Mouse (Mus musculus) MEL (cell line): Measurements from ENCODE around the gene Gen1. TPM values are rescaled to one million over a fixed set of nuclear protein-coding genes. Genes with fewer than 3 reads are reported as not detected.

ENCODE experiments used
- DNase-seq: peaks from one replicate; pipeline ENCODE4 v3.0.0; 2011; ENCODE audit warnings: low read depth, low spot score
- H3K27ac ChIP-seq: 2 replicates; pipeline ENCODE4 v1.5.1; 2012; ENCODE audit warnings: low read depth, mild to moderate bottlenecking, control low read depth, low read length, moderate library complexity; ENCODE audit not compliant: control insufficient read depth
- H3K27me3 ChIP-seq, 2 experiments: fragments of 150-350 bp in 1 of 2; sonication (generic) in 1 of 2; 2 replicates each; pipeline ENCODE4 v1.6.1; 2012; ENCODE audit warnings: low read length in 2 of 2, mild to moderate bottlenecking in 2 of 2, improper control_type of control experiment in 1 of 2, moderate library complexity in 1 of 2; ENCODE audit not compliant: insufficient read depth in 2 of 2, control insufficient read depth in 1 of 2
- H3K36me3 ChIP-seq, 2 experiments: 2 replicates each; pipeline ENCODE4 v1.6.1; 2012 to 2014; ENCODE audit warnings: low read length in 2 of 2, improper control_type of control experiment in 1 of 2, inconsistent platforms in 1 of 2, mild to moderate bottlenecking in 1 of 2; ENCODE audit not compliant: insufficient read depth in 2 of 2, control insufficient read depth in 1 of 2
- H3K4me1 ChIP-seq, 2 experiments: fragments of 150-350 bp in 1 of 2; sonication (generic) in 1 of 2; 2 replicates each; pipeline ENCODE4 v1.6.1; 2012; ENCODE audit warnings: low read length in 2 of 2, improper control_type of control experiment in 1 of 2, mild to moderate bottlenecking in 1 of 2; ENCODE audit not compliant: insufficient read depth in 2 of 2, control insufficient read depth in 1 of 2
- H3K4me3 ChIP-seq, 2 experiments: fragments of 150-350 bp in 1 of 2; sonication (generic) in 1 of 2; 2 replicates each; pipeline ENCODE4 v1.5.1; 2012; ENCODE audit warnings: low read depth in 2 of 2, low read length in 2 of 2, mild to moderate bottlenecking in 2 of 2, moderate library complexity in 2 of 2, control low read depth in 1 of 2, improper control_type of control experiment in 1 of 2; ENCODE audit not compliant: control insufficient read depth in 1 of 2, insufficient read depth in 1 of 2
- H3K79me2 ChIP-seq: 2 replicates; pipeline ENCODE4 v1.6.1; 2012; ENCODE audit warnings: mild to moderate bottlenecking, low read length, moderate library complexity; ENCODE audit not compliant: control insufficient read depth, poor library complexity, insufficient read depth
- H3K9ac ChIP-seq: 2 replicates; pipeline ENCODE4 v1.6.1; 2012; ENCODE audit warnings: low read depth, mild to moderate bottlenecking, control low read depth, low read length, moderate library complexity; ENCODE audit not compliant: control insufficient read depth, poor library complexity, severe bottlenecking
- H3K9me3 ChIP-seq: fragments of 150-350 bp; sonication (generic); replicated peaks from 2 replicates; pipeline ENCODE4 v1.6.1; 2012; ENCODE audit warnings: mild to moderate bottlenecking, low read length, improper control_type of control experiment, moderate library complexity; ENCODE audit not compliant: insufficient read depth
- CHD1 ChIP-seq: IDR thresholded peaks from 2 replicates; pipeline ENCODE4 v1.6.1; 2012; ENCODE audit warnings: low read depth, mild to moderate bottlenecking, inconsistent platforms, low read length, improper control_type of control experiment
- CHD2 ChIP-seq: IDR thresholded peaks from 2 replicates; pipeline ENCODE4 v1.6.1; 2011; ENCODE audit warnings: low read length, improper control_type of control experiment
- ELF1 ChIP-seq: IDR thresholded peaks from 2 replicates; pipeline ENCODE4 v1.6.1; 2014; ENCODE audit warnings: low read depth, mild to moderate bottlenecking, inconsistent platforms, low read length, improper control_type of control experiment, moderate library complexity
- EP300 ChIP-seq, 2 experiments: IDR thresholded peaks; 2 replicates each; pipeline ENCODE4 v1.6.1; 2011; ENCODE audit warnings: improper control_type of control experiment in 2 of 2, low read length in 2 of 2, low read depth in 1 of 2, mild to moderate bottlenecking in 1 of 2
- HCFC1 ChIP-seq: IDR thresholded peaks from 2 replicates; pipeline ENCODE4 v1.6.1; 2012; ENCODE audit warnings: low read depth, mild to moderate bottlenecking, inconsistent platforms, low read length, improper control_type of control experiment, moderate library complexity
- MAFK ChIP-seq: IDR thresholded peaks from 2 replicates; pipeline ENCODE4 v1.6.1; 2011; ENCODE audit warnings: low read depth, mild to moderate bottlenecking, low read length, improper control_type of control experiment, borderline replicate concordance
- MAX ChIP-seq: IDR thresholded peaks from 2 replicates; pipeline ENCODE4 v1.6.1; 2011; ENCODE audit warnings: low read length, improper control_type of control experiment
- MAZ ChIP-seq: IDR thresholded peaks from 2 replicates; pipeline ENCODE4 v1.6.1; 2012; ENCODE audit warnings: low read depth, mild to moderate bottlenecking, inconsistent platforms, low read length, improper control_type of control experiment
- NRF1 ChIP-seq: IDR thresholded peaks from 2 replicates; pipeline ENCODE4 v1.6.1; 2014; ENCODE audit warnings: low read depth, mild to moderate bottlenecking, inconsistent platforms, low read length, improper control_type of control experiment, moderate library complexity; ENCODE audit not compliant: poor library complexity, insufficient read depth, severe bottlenecking
- POLR2A ChIP-seq, 2 experiments: IDR thresholded peaks; 2 replicates each; pipeline ENCODE4 v1.6.1; 2011 to 2012; ENCODE audit warnings: low read length in 2 of 2, mild to moderate bottlenecking in 2 of 2, control low read depth in 1 of 2, improper control_type of control experiment in 1 of 2, low read depth in 1 of 2, moderate library complexity in 1 of 2; ENCODE audit not compliant: control insufficient read depth in 1 of 2, insufficient read depth in 1 of 2, poor library complexity in 1 of 2
- POLR2AphosphoS5 ChIP-seq: IDR thresholded peaks from 2 replicates; pipeline ENCODE4 v1.6.1; 2012; ENCODE audit warnings: low read depth, borderline replicate concordance, mild to moderate bottlenecking, inconsistent platforms, low read length, moderate library complexity, mixed read lengths
- RAD21 ChIP-seq: IDR thresholded peaks from 2 replicates; pipeline ENCODE4 v1.6.1; 2011; ENCODE audit warnings: mild to moderate bottlenecking, low read depth, low read length, improper control_type of control experiment
- RCOR1 ChIP-seq: IDR thresholded peaks from 2 replicates; pipeline ENCODE4 v1.6.1; 2012; ENCODE audit warnings: low read depth, mild to moderate bottlenecking, inconsistent platforms, low read length, improper control_type of control experiment
- TAL1 ChIP-seq: IDR thresholded peaks from 2 replicates; pipeline ENCODE4 v1.6.1; 2012; ENCODE audit warnings: mild to moderate bottlenecking, inconsistent platforms, low read length, moderate library complexity, mixed read lengths
- TCF12 ChIP-seq: IDR thresholded peaks from 2 replicates; pipeline ENCODE4 v1.6.1; 2014; ENCODE audit warnings: low read depth, mild to moderate bottlenecking, inconsistent platforms, low read length, improper control_type of control experiment, moderate library complexity
- UBTF ChIP-seq: IDR thresholded peaks from 2 replicates; pipeline ENCODE4 v1.6.1; 2012; ENCODE audit warnings: low read depth, mild to moderate bottlenecking, inconsistent platforms, low read length, improper control_type of control experiment, moderate library complexity, borderline replicate concordance; ENCODE audit not compliant: insufficient read depth
- ZMIZ1 ChIP-seq: IDR thresholded peaks from 2 replicates; pipeline ENCODE4 v1.6.1; 2012; ENCODE audit warnings: low read depth, mild to moderate bottlenecking, inconsistent platforms, low read length, improper control_type of control experiment, moderate library complexity
- ZNF384 ChIP-seq: IDR thresholded peaks from 2 replicates; pipeline ENCODE4 v1.6.1; 2012; ENCODE audit warnings: low read depth, mild to moderate bottlenecking, inconsistent platforms, low read length, improper control_type of control experiment
- polyA plus RNA-seq, 2 experiments: library from polyadenylated mRNA; stranded (reverse) in 1 of 2; unstranded in 1 of 2; fragments of >175 nt in 1 of 2; fragments of >200 nt in 1 of 2; gene quantifications; 2 replicates each; pipeline versions ENCODE4 v1.2.1 to v1.2.4; 2012; ENCODE audit warnings: low replicate concordance in 2 of 2, low read depth in 1 of 2; ENCODE audit not compliant: insufficient read length in 2 of 2, insufficient read depth in 1 of 2, missing spikeins in 1 of 2
- total RNA-seq: library from RNA; depleted of rRNA; stranded (reverse); fragments of 300-350 nt; gene quantifications from 2 replicates; pipeline ENCODE4 v1.2.3, GENCODE M21; 2012

Gene Gen1
- total and polyA plus RNA-seq, 3 experiments: 10.7 to 15.0 TPM; not detected in 1

- Histone ChIP-seq H3K27me3 (no peaks in the 10 kb centered on the region), H3K36me3 (peaks cover 0 to 11% of the 10 kb centered on the region in 2 experiments; a peak in 2 of 4 replicates), H3K4me1 (no peaks in the 10 kb centered on the region), H3K9ac (no peak overlapping the region), H3K4me3 (no peak overlapping the region), H3K9me3 (no peaks in the 10 kb centered on the region)
- DNase-seq: no peak
- TF ChIP-seq UBTF: no peak
- peak; percentile 34; the same call in 1 of the 2 replicates for TF ChIP-seq ZNF384
- TF ChIP-seq TAL1: no peak
- TF ChIP-seq, all 39 proteins: peak for 1
- Histone ChIP-seq H3K27ac (no peak overlapping the region), H3K79me2 (no peaks in the 10 kb centered on the region)
These were observed 18.1 kb downstream of the Gen1 start for GRCm38 (mm10) chr12:11247460-11247859.

GRCm38 (mm10) chr12:11235996-11236395, 29.6 kb downstream of the Gen1 start:
- Histone ChIP-seq H3K79me2 (no peaks in the 10 kb centered on the region), H3K9ac (no peak overlapping the region), H3K4me1 (no peaks in the 10 kb centered on the region; a peak in 1 of 4 replicates), H3K36me3 (no peaks in the 10 kb centered on the region; a peak in 1 of 4 replicates), H3K9me3 (no peaks in the 10 kb centered on the region), H3K4me3 (no peak overlapping the region), H3K27ac (no peak overlapping the region), H3K27me3 (no peaks in the 10 kb centered on the region)
- DNase-seq: no peak
- TF ChIP-seq ZMIZ1 (no peak), NRF1 (no peak), TCF12 (no peak), HCFC1 (no peak), RAD21 (no peak), UBTF (no peak), MAX (no peak), MAFK (no peak), CHD2 (no peak), ELF1 (no peak), TAL1 (no peak), POLR2AphosphoS5 (no peak), POLR2A (IDR thresholded peaks at IDR 0.05; ENCODE audit: control insufficient read depth in 1 of 2, insufficient read depth in 1 of 2, low read depth in 1 of 2, low read length in 2 of 2, poor library complexity in 1 of 2) (no peak), MAZ (no peak)

- peak; percentile 40; the same call in 1 of the 2 replicates for TF ChIP-seq ELF1
- TF ChIP-seq CHD1: no peak
- peak; percentile 69 for TF ChIP-seq ZNF384
- TF ChIP-seq EP300 (IDR thresholded peaks at IDR 0.05; ENCODE audit: low read depth in 1 of 2, low read length in 2 of 2): peak in 1 of 2 experiments; percentile 29; a peak in 1 of 4 replicates
- TF ChIP-seq RCOR1: 0 out of 2 replicates have a peak, but pooled peaks have one; percentile 24
- Histone ChIP-seq H3K9me3 (no peaks in the 10 kb centered on the region), H3K79me2 (no peaks in the 10 kb centered on the region), H3K4me1 (peaks cover 5 to 14% of the 10 kb centered on the region in 2 experiments), H3K4me3 (no peak overlapping the region), H3K27ac (no peak overlapping the region), H3K9ac (no peak overlapping the region), H3K36me3 (peaks cover 0 to 18% of the 10 kb centered on the region in 2 experiments; a peak in 2 of 4 replicates), H3K27me3 (no peaks in the 10 kb centered on the region)
- DNase-seq: peak; percentile 29
These were observed 35.3 kb downstream of the Gen1 start for GRCm38 (mm10) chr12:11230267-11230666.
